In genomic region chr16:44724083-44724787, GRCm38 (mm10) we compare ENCODE assay signal across 8 mouse cellular contexts. TPM values are rescaled to one million over a fixed set of nuclear protein-coding genes. Genes with fewer than 3 reads are reported as not detected.
DNase-seq lines count a peak whose midpoint lies in the region; ATAC-seq and TF ChIP-seq lines count a peak whose summit lies in the region.

TSS of gene Nepro (plus strand) at chr16:44724301.

- TF ChIP-seq CTCF in liver, embryonic 14.5 days (IDR thresholded peaks at IDR 0.05; ENCODE audit: low read depth) = no peak
- no peak; the same call in 1 of the 2 replicates for TF ChIP-seq CTCF in stomach, postnatal 0 days (IDR thresholded peaks at IDR 0.05; ENCODE audit: low read depth)

- TF ChIP-seq EP300 in liver, embryonic 14.5 days (IDR thresholded peaks at IDR 0.05; ENCODE audit: low read depth) = no peak
- TF ChIP-seq EP300 in stomach, postnatal 0 days (optimal IDR thresholded peaks at IDR 0.05) = peak; percentile 17

- H3K9me3 ChIP-seq in heart, embryonic 14.5 days (ENCODE audit: control insufficient read depth, low read length) = no peaks in the 10 kb centered on the region
- H3K9me3 ChIP-seq in liver, embryonic 14.5 days (ENCODE audit: control insufficient read depth, low read length) = no peaks in the 10 kb centered on the region
- no peaks in the 10 kb centered on the region for H3K9me3 ChIP-seq in neural tube, embryonic 11.5 days (ENCODE audit: control insufficient read depth, low read length)
- no peaks in the 10 kb centered on the region for H3K9me3 ChIP-seq in stomach, postnatal 0 days (ENCODE audit: control insufficient read depth, low read length)

- peak; percentile 88 for DNase-seq in CD4-positive, CD25-positive, alpha-beta regulatory T cell, adult 2 months (ENCODE audit: low read depth, low spot score)
- DNase-seq in fibroblast of lung, adult 2 months (ENCODE audit: low read depth) = peak; percentile 81
- peak; percentile 96 for DNase-seq in kidney, postnatal 14 days
- peak; percentile 72 to 81 (median 74) for DNase-seq in liver, embryonic 14.5 days (ENCODE audit: low read depth in 3 of 3, low spot score in 3 of 3)
- peak; percentile 94 for DNase-seq in neural tube, embryonic 11.5 days (ENCODE audit: low spot score)
- peak; percentile 96 for DNase-seq in stomach, postnatal 0 days (ENCODE audit: low spot score)

- peaks cover 31% of the 10 kb centered on the region for H3K36me3 ChIP-seq in heart, embryonic 14.5 days (ENCODE audit: control insufficient read depth, insufficient read depth, low read length)
- H3K36me3 ChIP-seq in liver, embryonic 14.5 days (replicated peaks; ENCODE audit: control insufficient read depth, insufficient read depth, low read depth) = peaks cover 3% of the 10 kb centered on the region; the same call in 1 of the 2 replicates
- H3K36me3 ChIP-seq in neural tube, embryonic 11.5 days (ENCODE audit: control insufficient read depth, insufficient read depth, low read length) = no peaks in the 10 kb centered on the region; the same call in 1 of the 2 replicates
- H3K36me3 ChIP-seq in stomach, postnatal 0 days (ENCODE audit: control insufficient read depth, insufficient read depth, low read length) = peaks cover 2% of the 10 kb centered on the region; the same call in 1 of the 2 replicates

- peak within 1 kb of the TSS; percentile 87 for H3K9ac ChIP-seq in heart, embryonic 14.5 days (ENCODE audit: low read length)
- peak within 1 kb of the TSS; percentile 85 for H3K9ac ChIP-seq in liver, embryonic 14.5 days (replicated peaks)
- H3K9ac ChIP-seq in neural tube, embryonic 11.5 days (ENCODE audit: low read length) = peak within 1 kb of the TSS; percentile 87
- H3K9ac ChIP-seq in stomach, postnatal 0 days (ENCODE audit: low read length) = peak within 1 kb of the TSS; percentile 87

- peak within 1 kb of the TSS; percentile 91 for H3K4me2 ChIP-seq in heart, embryonic 14.5 days (ENCODE audit: low read length)
- H3K4me2 ChIP-seq in liver, embryonic 14.5 days (ENCODE audit: low read depth) = peak within 1 kb of the TSS; percentile 95
- H3K4me2 ChIP-seq in neural tube, embryonic 11.5 days (ENCODE audit: low read depth) = peak within 1 kb of the TSS; percentile 72
- H3K4me2 ChIP-seq in stomach, postnatal 0 days (replicated peaks; ENCODE audit: low read depth) = peak within 1 kb of the TSS; percentile 83

- ATAC-seq in heart, embryonic 14.5 days (ENCODE audit: insufficient number of reproducible peaks, insufficient read depth, low FRiP score, low read depth) = peak; percentile 98
- ATAC-seq in liver, embryonic 14.5 days (ENCODE audit: insufficient read depth) = peak; percentile 99
- ATAC-seq in neural tube, embryonic 11.5 days (ENCODE audit: insufficient read depth, low FRiP score, low TSS enrichment) = peak; percentile 98
- ATAC-seq in stomach, postnatal 0 days (ENCODE audit: low FRiP score, low TSS enrichment) = peak; percentile 99

- H3K27me3 ChIP-seq in heart, embryonic 14.5 days (ENCODE audit: control insufficient read depth, insufficient read depth, low read length) = no peaks in the 10 kb centered on the region
- H3K27me3 ChIP-seq in liver, embryonic 14.5 days (ENCODE audit: control insufficient read depth, insufficient read depth, low read length) = no peaks in the 10 kb centered on the region
- no peaks in the 10 kb centered on the region for H3K27me3 ChIP-seq in neural tube, embryonic 11.5 days (ENCODE audit: control insufficient read depth, insufficient read depth, low read length)
- no peaks in the 10 kb centered on the region for H3K27me3 ChIP-seq in stomach, postnatal 0 days (ENCODE audit: control insufficient read depth, insufficient read depth, low read length)

- 1% methylated on average over 63 of the region's 64 CpGs for WGBS in heart, embryonic 14.5 days
- WGBS in liver, embryonic 14.5 days (ENCODE audit: insufficient replicate concordance) = under 1% methylated on average over 64 of the region's 64 CpGs
- under 1% methylated on average over 60 of the region's 64 CpGs for WGBS in neural tube, embryonic 11.5 days
- WGBS in stomach, postnatal 0 days = under 1% methylated on average over 59 of the region's 64 CpGs

- H3K4me1 ChIP-seq in brown adipose tissue, adult 24 weeks (ENCODE audit: control insufficient read depth, insufficient read depth, insufficient read length, low read length) = no peaks in the 10 kb centered on the region; the same call in 1 of the 2 replicates
- peaks cover 4 to 16% of the 10 kb centered on the region in 2 experiments for H3K4me1 ChIP-seq in heart, embryonic 14.5 days (ENCODE audit: control insufficient read depth in 2 of 2, insufficient read depth in 2 of 2, low read length in 2 of 2)
- H3K4me1 ChIP-seq in liver, embryonic 14.5 days (replicated peaks; ENCODE audit: control insufficient read depth in 2 of 2, insufficient read depth in 2 of 2, low read length in 1 of 2) = peaks cover 4 to 16% of the 10 kb centered on the region in 2 experiments
- no peaks in the 10 kb centered on the region; the same call in 1 of the 2 replicates for H3K4me1 ChIP-seq in neural tube, embryonic 11.5 days (ENCODE audit: control insufficient read depth, insufficient read depth, low read length)
- H3K4me1 ChIP-seq in stomach, postnatal 0 days (replicated peaks; ENCODE audit: control insufficient read depth, insufficient read depth) = no peaks in the 10 kb centered on the region

- H3K27ac ChIP-seq in brown adipose tissue, adult 24 weeks (replicated peaks; ENCODE audit: low read depth, low read length) = peak within 1 kb of the TSS; percentile 92
- peak within 1 kb of the TSS; percentile 92 to 94 for H3K27ac ChIP-seq in heart, embryonic 14.5 days (replicated peaks in 1 of 2; ENCODE audit: control insufficient read depth in 1 of 2, insufficient read depth in 1 of 2, low read depth in 2 of 2, low read length in 2 of 2)
- H3K27ac ChIP-seq in liver, embryonic 14.5 days = peak within 1 kb of the TSS; percentile 69
- peak within 1 kb of the TSS; percentile 80 for H3K27ac ChIP-seq in neural tube, embryonic 11.5 days (ENCODE audit: low read depth, low read length)
- peak within 1 kb of the TSS; percentile 95 for H3K27ac ChIP-seq in stomach, postnatal 0 days (replicated peaks)

- peak within 1 kb of the TSS; percentile 96 for H3K4me3 ChIP-seq in brown adipose tissue, adult 24 weeks (ENCODE audit: insufficient read depth, low read depth, low read length)
- H3K4me3 ChIP-seq in heart, embryonic 14.5 days (ENCODE audit: control insufficient read depth in 1 of 2, insufficient read depth in 1 of 2, low read depth in 1 of 2, low read length in 2 of 2) = peak within 1 kb of the TSS; percentile 78 to 99
- peak within 1 kb of the TSS; percentile 87 to 96 for H3K4me3 ChIP-seq in liver, embryonic 14.5 days (ENCODE audit: insufficient read depth in 1 of 2, low read depth in 2 of 2, low read length in 2 of 2)
- peak within 1 kb of the TSS; percentile 76 for H3K4me3 ChIP-seq in neural tube, embryonic 11.5 days (ENCODE audit: low read depth, low read length)
- H3K4me3 ChIP-seq in stomach, postnatal 0 days (ENCODE audit: low read depth, low read length) = peak within 1 kb of the TSS; percentile 81

RNA-seq across cellular contexts. Expression of gene Nepro, which starts in this region (rescaled TPM):
- polyA plus RNA-seq in brown adipose tissue, adult 24 weeks (2012; ENCODE audit: insufficient read depth, insufficient read length, missing spikeins) = 4.0 and 6.1 TPM in 2 replicates
- polyA plus RNA-seq in heart, embryonic 14.5 days (2014; fragmentation: Nextera tagmentation; extraction: Ambion mirVana) = 5.3 and 6.0 TPM in 2 replicates
- 2.2 and 3.9 TPM in 2 replicates for polyA plus RNA-seq in liver, embryonic 14.5 days (2012; rRNA removed)
- polyA plus RNA-seq in liver, embryonic 14.5 days (2014; fragmentation: Nextera tagmentation; extraction: Ambion mirVana) = 2.4 and 2.8 TPM in 2 replicates
- polyA plus RNA-seq in neural tube, embryonic 11.5 days (2014; fragmentation: Nextera tagmentation; extraction: Ambion mirVana) = 11.9 and 12.3 TPM in 2 replicates
- polyA plus RNA-seq in stomach, postnatal 0 days (2015; fragmentation: Nextera tagmentation; extraction: Ambion mirVana) = 2.8 and 3.2 TPM in 2 replicates

Comparison
In these comparisons a context has a peak if more than half of its experiments do, and no peak if none do; other contexts are left out.
1. Peak in every context shown above with its lines: DNase-seq, ATAC-seq, H3K4me3 ChIP-seq and H3K27ac ChIP-seq.